Mouse (Mus musculus) cortical plate, adult 2 months (tissue): ENCODE data around the gene Pip5k1c.

Source experiments
- CTCF ChIP-seq: fragments of 200-500 bp; IDR thresholded peaks from 2 replicates; pipeline ENCODE4 v1.5.1; 2011; ENCODE audit warnings: mild to moderate bottlenecking, control low read depth, low read length; ENCODE audit not compliant: insufficient read depth; ENCODE audit errors: extremely low read depth
- POLR2A ChIP-seq: fragments of 200-500 bp; IDR thresholded peaks from 2 replicates; pipeline ENCODE4 v1.6.1; 2011; ENCODE audit warnings: mild to moderate bottlenecking, low read length, control low read depth; ENCODE audit not compliant: insufficient read depth; ENCODE audit errors: extremely low read depth

DNA sequence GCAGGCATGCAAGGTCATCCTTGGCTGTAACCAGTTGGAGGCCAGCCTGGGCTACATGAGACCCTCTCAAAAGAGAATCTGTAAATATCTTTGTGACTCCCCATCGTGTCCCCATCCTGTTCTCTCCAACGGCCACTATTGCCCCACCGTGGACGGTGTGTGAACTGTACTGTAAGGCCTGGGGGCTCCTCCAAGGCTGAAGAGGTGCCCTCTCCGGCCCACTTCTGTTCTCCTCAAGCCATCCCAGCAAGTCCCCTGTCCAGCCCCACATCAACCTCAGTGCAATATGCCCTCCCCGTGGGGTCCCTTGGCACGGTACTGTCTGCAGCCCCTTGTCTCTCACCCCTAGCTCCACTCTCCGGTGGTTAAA lies 26.6 kb downstream of the Pip5k1c start:
- TF ChIP-seq CTCF (peak; percentile 11; the same call in 1 of the 2 replicates), POLR2A (no peak)
